Mouse (Mus musculus) spleen, adult 10 weeks (tissue): ENCODE results near the gene Olfr1504. TPM values are rescaled to one million over a fixed set of nuclear protein-coding genes. Genes with fewer than 3 reads are reported as not detected.

ENCODE experiments used
- polyA plus RNA-seq: library from polyadenylated mRNA; stranded (reverse); fragments of 350-450 nt; fragmentation: Illumina TruSeq; extraction: RNeasy Lipid Tissue Mini Kit (QIAGEN cat#74804); gene quantifications from one replicate; pipeline ENCODE4 v1.2.3, GENCODE M21; 2015; ENCODE audit warnings: low replicate concordance; ENCODE audit not compliant: insufficient read depth

The Olfr1504 gene
- polyA plus RNA-seq, result not detected

DNA sequence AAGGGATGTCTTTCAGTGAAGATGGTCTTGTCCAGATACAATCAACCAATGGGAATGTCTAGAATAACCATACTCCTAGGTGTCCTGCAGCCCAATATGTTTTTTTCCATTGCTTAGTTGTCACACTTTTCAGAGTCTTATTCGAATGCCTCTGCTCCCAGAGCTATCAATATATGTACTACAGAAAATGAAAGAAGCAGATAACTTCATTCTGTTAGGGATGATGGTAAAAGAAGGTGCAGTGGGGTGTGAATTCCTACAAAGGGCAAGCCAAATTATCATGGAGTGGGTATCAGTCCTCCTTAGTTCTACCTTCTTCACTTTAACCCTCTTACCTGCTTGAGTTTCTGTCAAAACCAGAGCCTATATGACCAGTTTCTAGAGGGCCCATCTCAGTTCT, at the start of gene Olfr1504:
Gene Olfr1504 (minus strand): TSS at position 101 of the 400 bp plus-strand sequence.

GRCm38 (mm10) chr19:13913230-13913629, 15.5 kb upstream of the Olfr1504 start, which contains the start of gene Olfr1505:
Gene Olfr1505, plus strand, starts transcription at chr19:13913530.

GRCm38 (mm10) chr19:13861495-13861894, 36.2 kb downstream of the Olfr1504 start, which contains the start of gene Olfr1502:
Gene Olfr1502, plus strand, starts transcription at chr19:13861795.

GRCm38 (mm10) chr19:13850592-13850991, 47.1 kb downstream of the Olfr1504 start, which contains the start of gene Olfr1501:
Gene Olfr1501, minus strand, starts transcription at chr19:13850692.

Other genes starting within 250 kb of the Olfr1504 start
- gene Olfr1490, start 246.8 kb downstream of the Olfr1504 start, polyA plus RNA-seq, result not detected
- gene Olfr1491, start 200.7 kb downstream of the Olfr1504 start, polyA plus RNA-seq, result not detected
- not detected for gene Olfr1493-ps1, start 174.7 kb downstream of the Olfr1504 start, polyA plus RNA-seq
- not detected for gene Olfr1494, start 158.2 kb downstream of the Olfr1504 start, polyA plus RNA-seq
- not detected for gene Olfr1495, start 133.3 kb downstream of the Olfr1504 start, polyA plus RNA-seq
- not detected for gene Olfr1496, start 120.0 kb downstream of the Olfr1504 start, polyA plus RNA-seq
- gene Olfr1497, start 99.7 kb downstream of the Olfr1504 start, polyA plus RNA-seq, result not detected
- gene Olfr1499, start 78.5 kb downstream of the Olfr1504 start, polyA plus RNA-seq, result not detected
- not detected for gene Olfr1500, start 67.4 kb downstream of the Olfr1504 start, polyA plus RNA-seq
- gene Olfr1501, start 47.2 kb downstream of the Olfr1504 start, polyA plus RNA-seq, result not detected
- not detected for gene Olfr1502, start 36.1 kb downstream of the Olfr1504 start, polyA plus RNA-seq
- gene Olfr1505, start 15.6 kb upstream of the Olfr1504 start, polyA plus RNA-seq, result not detected